Mouse (Mus musculus): ENCODE data around the gene Rnf17.

GRCm38 (mm10) chr14:56550960-56551359, 148.6 kb downstream of the Rnf17 start:
- TF ChIP-seq ZC3H11A (IDR thresholded peaks at IDR 0.05; ENCODE audit: borderline replicate concordance, low read depth, low read length): no peak
- TF ChIP-seq HCFC1 (IDR thresholded peaks at IDR 0.05; ENCODE audit: borderline replicate concordance, insufficient read depth, low read length): no peak

Data from ES-E14 (cell line).